Mouse (Mus musculus) myocyte (in vitro differentiated cells): ENCODE measurements around the gene Cmtm4. TPM values are rescaled to one million over a fixed set of nuclear protein-coding genes. Genes with fewer than 3 reads are reported as not detected.

Source experiments
- H3K27me3 ChIP-seq: one replicate; pipeline ENCODE4 v1.6.1; 2011; ENCODE audit not compliant: control insufficient read depth, insufficient read depth, insufficient read length
- H3K36me3 ChIP-seq: one replicate; pipeline ENCODE4 v1.6.1; 2011; ENCODE audit not compliant: control insufficient read depth, insufficient read depth
- H3K4me2 ChIP-seq: one replicate; pipeline ENCODE4 v1.6.1; 2011; ENCODE audit warnings: low read depth, control low read depth
- H3K4me3 ChIP-seq: one replicate; pipeline ENCODE4 v1.5.1; 2011; ENCODE audit warnings: mild to moderate bottlenecking, control low read depth, moderate library complexity
- H3K79me2 ChIP-seq: one replicate; pipeline ENCODE4 v1.6.1; 2011; ENCODE audit not compliant: control insufficient read depth, insufficient read depth
- H3ac ChIP-seq: one replicate; pipeline ENCODE4 v1.6.1; 2011; ENCODE audit not compliant: control insufficient read depth, insufficient read length
- CEBPB ChIP-seq: IDR thresholded peaks from 2 replicates; pipeline ENCODE4 v1.6.1; 2011; ENCODE audit warnings: mild to moderate bottlenecking, moderate library complexity; ENCODE audit not compliant: poor library complexity, insufficient read depth, severe bottlenecking
- E2F4 ChIP-seq: IDR thresholded peaks from one replicate; pipeline ENCODE4 v1.6.1; 2011; ENCODE audit warnings: mild to moderate bottlenecking, control low read depth, moderate library complexity; ENCODE audit not compliant: insufficient read depth
- MAX ChIP-seq: IDR thresholded peaks from one replicate; pipeline ENCODE4 v1.6.1; 2011; ENCODE audit warnings: low read depth, mild to moderate bottlenecking, control low read depth
- MYOD1 ChIP-seq, 3 experiments: IDR thresholded peaks; one replicate each; pipeline ENCODE4 v1.6.1; 2011; ENCODE audit warnings: control low read depth in 2 of 3, low read depth in 2 of 3, mild to moderate bottlenecking in 2 of 3, moderate library complexity in 1 of 3; ENCODE audit not compliant: insufficient read length in 2 of 3, control insufficient read depth in 1 of 3
- MYOG ChIP-seq, 3 experiments: IDR thresholded peaks; one replicate each; pipeline ENCODE4 v1.6.1; 2011; ENCODE audit warnings: control low read depth in 2 of 3, low read depth in 2 of 3, mild to moderate bottlenecking in 2 of 3; ENCODE audit not compliant: insufficient read length in 2 of 3, control insufficient read depth in 1 of 3, insufficient read depth in 1 of 3
- POLR2A ChIP-seq: IDR thresholded peaks from one replicate; pipeline ENCODE4 v1.6.1; 2011; ENCODE audit warnings: low read depth, mild to moderate bottlenecking, control low read depth, moderate library complexity; ENCODE audit not compliant: insufficient read length
- POLR2AphosphoS2 ChIP-seq: IDR thresholded peaks from one replicate; pipeline ENCODE4 v1.6.1; 2011; ENCODE audit warnings: low read depth, control low read depth; ENCODE audit not compliant: insufficient read length
- REST ChIP-seq: IDR thresholded peaks from one replicate; pipeline ENCODE4 v1.6.1; 2011; ENCODE audit warnings: mild to moderate bottlenecking, control low read depth, moderate library complexity; ENCODE audit not compliant: insufficient read depth, insufficient read length
- SRF ChIP-seq: IDR thresholded peaks from one replicate; pipeline ENCODE4 v1.6.1; 2011; ENCODE audit warnings: low read depth; ENCODE audit not compliant: control insufficient read depth, insufficient read length
- TCF12 ChIP-seq: IDR thresholded peaks from one replicate; pipeline ENCODE4 v1.6.1; 2011; ENCODE audit warnings: mild to moderate bottlenecking, control low read depth; ENCODE audit not compliant: poor library complexity, insufficient read depth, severe bottlenecking
- TCF3 ChIP-seq: IDR thresholded peaks from one replicate; pipeline ENCODE4 v1.6.1; 2011; ENCODE audit warnings: low read depth, control low read depth; ENCODE audit not compliant: insufficient read length
- USF1 ChIP-seq: IDR thresholded peaks from one replicate; pipeline ENCODE4 v1.6.1; 2011; ENCODE audit warnings: low read depth, mild to moderate bottlenecking, control low read depth, moderate library complexity
- polyA plus RNA-seq: library from polyadenylated mRNA; unstranded; fragments of >200 nt; fragmentation: generic; extraction: Trizol; gene quantifications from one replicate; pipeline ENCODE4 v1.2.1, GENCODE M21; 2012; ENCODE audit warnings: missing spikeins

The Cmtm4 gene
- polyA plus RNA-seq, 1 experiment, result 5.5 TPM

- no peak overlapping the region for H3K4me3 ChIP-seq
- H3K4me2 ChIP-seq, result no peak overlapping the region
- no peaks in the 10 kb centered on the region for H3K36me3 ChIP-seq
- H3ac ChIP-seq, result no peak overlapping the region
- TF ChIP-seq MYOD1 (IDR thresholded peaks at IDR 0.05; ENCODE audit: control insufficient read depth in 1 of 3, insufficient read length in 2 of 3, low read depth in 2 of 3) (no peak), REST (no peak), POLR2A (no peak), CEBPB (no peak), SRF (no peak), POLR2AphosphoS2 (no peak), USF1 (no peak), TCF3 (no peak), TCF12 (no peak), E2F4 (no peak), MYOG (IDR thresholded peaks at IDR 0.05; ENCODE audit: control insufficient read depth in 1 of 3, insufficient read depth in 1 of 3, insufficient read length in 2 of 3, low read depth in 2 of 3) (no peak), MAX (no peak)
- H3K27me3 ChIP-seq, result no peaks in the 10 kb centered on the region
- H3K79me2 ChIP-seq, result peaks cover 6% of the 10 kb centered on the region
Measured at GRCm38 (mm10) chr8:104393139-104393538, 2.5 kb downstream of the Cmtm4 start.

- no peak for TF ChIP-seq E2F4
- no peak for TF ChIP-seq CEBPB
- TF ChIP-seq SRF, result no peak
- TF ChIP-seq REST, result no peak
- TF ChIP-seq TCF3, result no peak
- TF ChIP-seq MYOD1 (IDR thresholded peaks at IDR 0.05; ENCODE audit: control insufficient read depth in 1 of 3, insufficient read length in 2 of 3, low read depth in 2 of 3), result no peak
- TF ChIP-seq USF1, result no peak
- no peak for TF ChIP-seq MAX
- no peak for TF ChIP-seq TCF12
- no peak for TF ChIP-seq MYOG (IDR thresholded peaks at IDR 0.05; ENCODE audit: control insufficient read depth in 1 of 3, insufficient read depth in 1 of 3, insufficient read length in 2 of 3, low read depth in 2 of 3)
- TF ChIP-seq POLR2A, result no peak
- no peak for TF ChIP-seq POLR2AphosphoS2
- H3K4me3 ChIP-seq, result no peak overlapping the region
- no peak overlapping the region for H3ac ChIP-seq
Measured at GRCm38 (mm10) chr8:104390245-104390644, 5.4 kb downstream of the Cmtm4 start.

GRCm38 (mm10) chr8:104387980-104388379 lies 7.6 kb downstream of the Cmtm4 start:
- H3K4me3 ChIP-seq, result no peak overlapping the region
- no peaks in the 10 kb centered on the region for H3K36me3 ChIP-seq
- H3K4me2 ChIP-seq, result no peak overlapping the region
- no peaks in the 10 kb centered on the region for H3K27me3 ChIP-seq
- TF ChIP-seq POLR2AphosphoS2 (no peak), POLR2A (no peak), TCF3 (no peak), USF1 (no peak), E2F4 (no peak), MYOG (IDR thresholded peaks at IDR 0.05; ENCODE audit: control insufficient read depth in 1 of 3, insufficient read depth in 1 of 3, insufficient read length in 2 of 3, low read depth in 2 of 3) (no peak)
- H3K79me2 ChIP-seq, result peaks cover 8% of the 10 kb centered on the region
- H3ac ChIP-seq, result no peak overlapping the region

More at GRCm38 (mm10) chr8:104390245-104390644, 5.4 kb downstream of the Cmtm4 start:
- Histone ChIP-seq H3K36me3 (no peaks in the 10 kb centered on the region), H3K79me2 (peaks cover 10% of the 10 kb centered on the region), H3K27me3 (no peaks in the 10 kb centered on the region), H3K4me2 (no peak overlapping the region)

GRCm38 (mm10) chr8:104387501-104387900 lies 8.1 kb downstream of the Cmtm4 start:
- TF ChIP-seq REST, result no peak
- TF ChIP-seq USF1, result no peak
- no peak for TF ChIP-seq POLR2A
- no peak for TF ChIP-seq MAX
- TF ChIP-seq TCF12, result no peak
- TF ChIP-seq E2F4, result no peak
- TF ChIP-seq CEBPB, result no peak
- no peak for TF ChIP-seq MYOD1 (IDR thresholded peaks at IDR 0.05; ENCODE audit: control insufficient read depth in 1 of 3, insufficient read length in 2 of 3, low read depth in 2 of 3)
- TF ChIP-seq TCF3, result no peak
- no peak for TF ChIP-seq MYOG (IDR thresholded peaks at IDR 0.05; ENCODE audit: control insufficient read depth in 1 of 3, insufficient read depth in 1 of 3, insufficient read length in 2 of 3, low read depth in 2 of 3)
- no peak for TF ChIP-seq SRF
- no peak for TF ChIP-seq POLR2AphosphoS2
- peaks cover 9% of the 10 kb centered on the region for H3K79me2 ChIP-seq
- no peak overlapping the region for H3K4me2 ChIP-seq
- H3ac ChIP-seq, result no peak overlapping the region
- no peaks in the 10 kb centered on the region for H3K36me3 ChIP-seq
- H3K27me3 ChIP-seq, result no peaks in the 10 kb centered on the region
- H3K4me3 ChIP-seq, result no peak overlapping the region

- H3K4me2 ChIP-seq, result no peak overlapping the region
- no peaks in the 10 kb centered on the region for H3K27me3 ChIP-seq
- no peaks in the 10 kb centered on the region for H3K36me3 ChIP-seq
- TF ChIP-seq REST (no peak), SRF (no peak)
- H3K79me2 ChIP-seq, result peaks cover 9% of the 10 kb centered on the region
- H3K4me3 ChIP-seq, result no peak overlapping the region
- H3ac ChIP-seq, result no peak overlapping the region
Measured at GRCm38 (mm10) chr8:104386693-104387092, 8.9 kb downstream of the Cmtm4 start.
